Mouse (Mus musculus) limb, embryonic 10.5 days (tissue): ENCODE measurements around the gene Phf1. TPM values are rescaled to one million over a fixed set of nuclear protein-coding genes. Genes with fewer than 3 reads are reported as not detected.
"Not testable (repeated sequence)": the region's sequence is repeated elsewhere in the genome, so short reads cannot be mapped to it uniquely, and the experiment has no call there.

Experiments used
- DNase-seq: peaks from one replicate; pipeline ENCODE4 v3.0.0-alpha.2; 2017; ENCODE audit warnings: low spot score
- H3K27ac ChIP-seq: fragments of 300-500 bp; sonication (generic); 2 replicates; pipeline ENCODE4 v1.5.1; 2016; ENCODE audit warnings: mild to moderate bottlenecking
- H3K27me3 ChIP-seq: fragments of 300-500 bp; sonication (generic); 2 replicates; pipeline ENCODE4 v1.6.1; 2016; ENCODE audit warnings: low read depth, mild to moderate bottlenecking; ENCODE audit not compliant: poor library complexity, severe bottlenecking
- H3K36me3 ChIP-seq: fragments of 300-500 bp; sonication (generic); 2 replicates; pipeline ENCODE4 v1.6.1; 2016; ENCODE audit warnings: mild to moderate bottlenecking, moderate library complexity
- H3K4me1 ChIP-seq: fragments of 300-500 bp; sonication (generic); 2 replicates; pipeline ENCODE4 v1.6.1; 2016
- H3K4me3 ChIP-seq: fragments of 300-500 bp; sonication (generic); 2 replicates; pipeline ENCODE4 v1.5.1; 2016; ENCODE audit warnings: mild to moderate bottlenecking, moderate library complexity
- H3K9me3 ChIP-seq: fragments of 300-500 bp; sonication (generic); replicated peaks from 2 replicates; pipeline ENCODE4 v1.6.1; 2016; ENCODE audit warnings: mild to moderate bottlenecking
- WGBS: fragments of 180-500 bp; shearing (Covaris S2); methylation state at CpG from one replicate; pipeline ENCODE4 v1.1.7; 2016; 5-methylcytosine and 5-hydroxymethylcytosine counted together
- polyA plus RNA-seq: library from polyadenylated mRNA; unstranded; fragments of >200 nt; fragmentation: Nextera tagmentation; extraction: Ambion mirVana; gene quantifications from 2 replicates; pipeline ENCODE4 v1.2.1, GENCODE M21; 2016

The Phf1 gene
- polyA plus RNA-seq, 1 experiment from 2014 or later: 5.0 TPM

DNA sequence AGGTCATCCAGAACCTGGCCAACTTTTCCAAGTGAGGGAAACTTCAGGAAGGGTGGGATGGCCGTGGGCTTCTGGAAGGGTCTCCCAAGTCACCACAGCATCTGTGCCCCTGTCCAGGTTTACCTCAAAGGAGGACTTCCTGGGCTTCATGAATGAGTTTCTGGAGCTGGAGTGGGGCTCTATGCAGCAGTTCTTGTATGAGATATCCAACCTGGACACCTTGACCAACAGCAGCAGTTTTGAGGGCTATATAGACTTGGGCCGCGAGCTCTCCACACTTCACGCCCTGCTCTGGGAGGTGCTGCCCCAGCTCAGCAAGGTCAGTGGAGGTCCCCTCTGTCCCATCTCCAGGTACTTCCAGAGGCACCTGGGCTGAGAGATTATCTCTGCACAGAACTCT is 27.0 kb downstream of the Phf1 start:
- Histone ChIP-seq H3K27ac (no peak overlapping the region), H3K4me1 (0 out of 2 replicates have a peak, but pooled peaks cover 2% of the 10 kb centered on the region), H3K9me3 (no peaks in the 10 kb centered on the region), H3K27me3 (no peaks in the 10 kb centered on the region), H3K4me3 (no peak overlapping the region), H3K36me3 (peaks cover 98% of the 10 kb centered on the region)
- DNase-seq: no peak
- WGBS: 91% methylated on average over 4 of the region's 4 CpGs

DNA sequence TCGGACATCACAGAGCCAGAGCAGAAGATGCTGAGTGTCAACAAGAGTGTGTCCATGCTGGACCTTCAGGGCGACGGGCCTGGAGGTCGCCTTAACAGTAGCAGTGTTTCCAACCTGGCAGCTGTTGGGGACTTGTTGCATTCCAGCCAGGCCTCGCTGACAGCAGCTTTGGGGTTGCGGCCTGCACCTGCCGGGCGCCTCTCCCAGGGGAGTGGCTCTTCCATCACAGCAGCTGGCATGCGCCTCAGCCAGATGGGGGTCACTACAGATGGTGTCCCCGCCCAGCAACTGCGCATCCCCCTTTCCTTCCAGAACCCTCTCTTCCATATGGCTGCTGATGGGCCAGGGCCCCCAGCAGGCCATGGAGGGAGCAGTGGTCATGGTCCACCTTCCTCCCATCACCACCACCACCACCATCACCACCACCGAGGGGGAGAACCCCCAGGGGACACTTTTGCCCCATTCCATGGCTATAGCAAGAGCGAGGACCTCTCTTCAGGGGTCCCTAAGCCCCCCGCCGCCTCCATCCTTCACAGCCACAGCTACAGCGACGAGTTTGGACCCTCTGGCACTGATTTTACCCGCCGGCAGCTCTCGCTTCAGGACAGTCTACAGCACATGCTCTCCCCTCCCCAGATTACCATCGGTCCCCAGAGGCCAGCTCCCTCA is 28.9 kb downstream of the Phf1 start:
- no peaks in the 10 kb centered on the region for H3K27me3 ChIP-seq
- WGBS: 92% methylated on average over 21 of the region's 21 CpGs
- no peak overlapping the region for H3K4me3 ChIP-seq
- no peak overlapping the region for H3K27ac ChIP-seq
- H3K4me1 ChIP-seq: no peaks in the 10 kb centered on the region
- H3K36me3 ChIP-seq: peaks cover 98% of the 10 kb centered on the region
- DNase-seq: no peak
- H3K9me3 ChIP-seq: no peaks in the 10 kb centered on the region

DNA sequence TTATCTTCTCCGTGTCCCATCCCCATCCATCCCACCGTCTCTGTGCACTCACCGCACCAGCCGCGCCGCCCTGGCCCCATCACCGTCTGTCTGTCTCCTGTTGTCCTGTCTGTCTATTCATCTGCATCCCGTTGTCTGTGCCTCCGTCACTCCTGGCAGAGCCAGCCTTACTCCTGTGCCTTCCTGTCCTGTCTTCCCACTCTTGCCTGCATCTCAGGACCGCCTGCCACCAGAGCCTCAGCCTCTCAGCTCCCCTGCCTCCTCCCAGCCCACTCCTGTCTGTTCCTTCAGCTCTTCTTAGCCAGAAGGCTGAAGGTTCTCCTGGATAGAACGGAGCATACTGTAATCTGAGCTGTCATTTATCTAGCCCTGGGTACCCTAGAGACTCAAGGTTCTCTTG is 34.1 kb downstream of the Phf1 start:
- H3K27me3 ChIP-seq: no peaks in the 10 kb centered on the region
- no peak overlapping the region for H3K4me3 ChIP-seq
- H3K9me3 ChIP-seq: no peaks in the 10 kb centered on the region
- H3K27ac ChIP-seq: no peak overlapping the region
- peaks cover 21% of the 10 kb centered on the region for H3K4me1 ChIP-seq
- WGBS: 85% methylated on average over 11 of the region's 11 CpGs
- H3K36me3 ChIP-seq: peaks cover 87% of the 10 kb centered on the region
- DNase-seq: no peak

DNA sequence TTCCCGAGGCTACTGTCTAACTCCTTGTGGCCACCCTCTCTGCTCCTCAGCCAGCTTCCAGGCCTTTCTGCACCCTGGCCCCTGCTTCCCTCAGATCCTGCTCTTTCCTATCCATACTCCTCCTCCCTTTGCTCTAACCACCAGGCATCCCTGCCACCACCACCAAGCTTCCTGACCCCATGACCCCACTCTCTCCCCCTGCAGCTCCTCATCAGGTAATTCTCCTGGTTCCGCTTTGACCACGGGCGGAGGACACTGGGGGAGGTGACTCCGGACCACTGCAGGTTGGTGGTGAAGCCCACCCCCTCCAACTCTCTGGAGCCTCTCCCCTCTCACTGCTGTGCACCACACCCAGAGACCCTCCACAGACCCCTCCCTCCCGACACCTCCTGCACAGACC is 34.6 kb downstream of the Phf1 start:
- Histone ChIP-seq H3K4me1 (peaks cover 24% of the 10 kb centered on the region), H3K9me3 (no peaks in the 10 kb centered on the region), H3K27ac (no peak overlapping the region), H3K36me3 (peaks cover 83% of the 10 kb centered on the region), H3K4me3 (no peak overlapping the region), H3K27me3 (no peaks in the 10 kb centered on the region)
- DNase-seq: no peak
- whole genome bisulfite sequencing: 90% methylated on average over 6 of the region's 6 CpGs

DNA sequence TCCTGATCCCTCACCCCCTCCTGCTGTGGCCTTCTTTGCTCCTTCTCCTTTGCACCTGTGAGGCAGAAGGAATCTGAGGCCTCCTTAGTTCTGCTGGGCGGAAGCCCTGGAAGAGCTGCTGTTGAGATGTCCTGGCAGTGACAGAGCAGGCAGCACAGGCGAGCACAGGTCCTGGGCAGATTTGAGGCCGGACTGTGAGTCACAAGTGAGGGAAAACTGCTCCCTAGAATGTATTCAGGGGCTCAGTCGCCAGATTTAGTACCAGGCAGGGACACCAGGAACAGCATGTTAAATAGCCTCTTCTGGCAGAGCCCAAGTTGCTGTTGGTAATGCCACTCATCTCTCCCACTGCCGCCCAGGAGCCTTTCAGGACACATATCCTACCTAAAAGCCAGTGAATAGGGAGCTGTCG is 35.4 kb downstream of the Phf1 start:
- peaks cover 75% of the 10 kb centered on the region for H3K36me3 ChIP-seq
- H3K27ac ChIP-seq: no peak overlapping the region
- H3K4me1 ChIP-seq: peaks cover 25% of the 10 kb centered on the region
- WGBS: 85% methylated on average over 6 of the region's 6 CpGs
- no peak for DNase-seq
- no peaks in the 10 kb centered on the region for H3K27me3 ChIP-seq
- no peak overlapping the region for H3K4me3 ChIP-seq
- no peaks in the 10 kb centered on the region for H3K9me3 ChIP-seq

DNA sequence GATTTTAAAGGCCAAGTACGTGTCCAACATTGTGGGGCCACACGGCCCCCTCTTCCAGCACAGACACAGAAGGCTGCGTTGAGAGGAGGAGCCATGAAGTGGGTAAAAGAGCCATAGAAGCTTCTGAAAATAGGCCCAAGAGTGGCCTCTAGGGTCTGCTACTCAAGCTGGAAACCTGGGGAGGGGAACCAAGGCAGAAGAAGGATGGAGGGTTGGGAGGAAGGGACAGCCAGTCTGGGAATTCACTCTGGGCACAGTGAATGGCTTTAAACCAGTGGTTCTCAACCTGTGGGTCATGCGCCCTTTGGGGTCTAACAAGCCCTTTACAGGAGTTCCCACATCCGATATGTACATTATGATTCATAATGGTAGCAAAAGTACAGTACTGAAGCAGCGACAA is 36.4 kb downstream of the Phf1 start:
- DNase-seq: no peak
- no peaks in the 10 kb centered on the region for H3K27me3 ChIP-seq
- no peak overlapping the region for H3K27ac ChIP-seq
- H3K9me3 ChIP-seq: no peaks in the 10 kb centered on the region
- H3K36me3 ChIP-seq: peaks cover 70% of the 10 kb centered on the region
- H3K4me1 ChIP-seq: peaks cover 34% of the 10 kb centered on the region
- 93% methylated on average over 6 of the region's 6 CpGs for WGBS
- no peak overlapping the region for H3K4me3 ChIP-seq

DNA sequence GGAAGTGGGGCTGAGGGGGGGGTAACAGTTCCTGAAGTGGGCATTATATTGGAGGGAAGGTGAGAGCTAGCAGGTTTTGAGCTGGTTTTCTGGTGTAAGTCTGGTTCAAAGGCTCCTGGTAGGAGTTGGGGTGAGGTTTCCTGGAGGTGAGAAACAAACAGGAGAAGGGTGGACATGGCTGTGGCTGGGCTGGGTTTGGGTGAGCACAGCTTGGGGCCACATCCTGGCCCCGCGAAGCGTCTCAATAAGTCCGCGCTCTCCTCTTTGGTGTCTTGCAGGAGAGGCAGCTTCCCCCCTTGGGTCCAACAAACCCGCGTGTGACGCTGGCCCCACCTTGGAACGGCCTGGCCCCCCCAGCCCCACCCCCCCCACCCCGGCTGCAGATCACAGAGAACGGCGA is 37.4 kb downstream of the Phf1 start:
- no peaks in the 10 kb centered on the region for H3K27me3 ChIP-seq
- 64% methylated on average over 12 of the region's 12 CpGs for WGBS
- H3K4me3 ChIP-seq: no peak overlapping the region
- peaks cover 39% of the 10 kb centered on the region for H3K4me1 ChIP-seq
- no peak overlapping the region for H3K27ac ChIP-seq
- DNase-seq: no peak
- H3K9me3 ChIP-seq: no peaks in the 10 kb centered on the region
- peaks cover 70% of the 10 kb centered on the region for H3K36me3 ChIP-seq

DNA sequence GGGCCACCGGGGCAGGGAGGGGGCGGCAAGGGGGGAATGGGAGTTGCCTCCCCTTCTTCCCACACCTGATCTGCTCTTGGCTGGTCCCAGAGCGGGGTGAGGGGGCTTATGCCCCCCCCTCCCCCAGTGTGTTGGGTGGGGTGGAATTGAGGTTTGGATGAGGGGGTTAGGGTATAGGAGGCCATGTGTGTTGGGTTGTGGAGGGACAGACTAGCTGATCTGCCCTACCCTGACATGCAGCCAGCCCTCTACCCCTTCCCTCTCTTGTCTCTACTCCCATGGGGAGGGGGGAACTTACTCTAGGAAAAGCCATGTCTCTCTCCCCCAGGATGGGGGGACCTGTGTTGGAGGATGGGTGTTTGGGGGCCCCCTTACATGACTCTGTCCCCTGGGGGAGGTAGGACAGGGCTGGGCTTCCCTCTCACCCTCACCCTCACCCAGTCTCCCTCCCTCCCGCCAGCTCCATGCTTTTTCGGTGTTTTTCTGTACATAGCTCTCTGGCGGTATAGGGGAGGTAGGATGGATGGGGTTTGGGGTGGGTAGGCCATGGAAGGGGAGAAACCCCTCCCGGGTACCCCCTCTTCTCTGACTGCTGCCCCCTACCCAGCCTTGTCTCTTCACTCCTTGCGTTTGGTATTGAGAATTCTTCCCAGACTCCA is 38.5 kb downstream of the Phf1 start:
- 58% methylated on average over 8 of the region's 8 CpGs for WGBS
- no peak for DNase-seq
- H3K4me3 ChIP-seq: peak overlapping the region; percentile 83
- no peaks in the 10 kb centered on the region for H3K9me3 ChIP-seq
- peaks cover 70% of the 10 kb centered on the region for H3K36me3 ChIP-seq
- no peak overlapping the region; the same call in 1 of the 2 replicates for H3K27ac ChIP-seq
- peaks cover 46% of the 10 kb centered on the region for H3K4me1 ChIP-seq
- no peaks in the 10 kb centered on the region for H3K27me3 ChIP-seq

DNA sequence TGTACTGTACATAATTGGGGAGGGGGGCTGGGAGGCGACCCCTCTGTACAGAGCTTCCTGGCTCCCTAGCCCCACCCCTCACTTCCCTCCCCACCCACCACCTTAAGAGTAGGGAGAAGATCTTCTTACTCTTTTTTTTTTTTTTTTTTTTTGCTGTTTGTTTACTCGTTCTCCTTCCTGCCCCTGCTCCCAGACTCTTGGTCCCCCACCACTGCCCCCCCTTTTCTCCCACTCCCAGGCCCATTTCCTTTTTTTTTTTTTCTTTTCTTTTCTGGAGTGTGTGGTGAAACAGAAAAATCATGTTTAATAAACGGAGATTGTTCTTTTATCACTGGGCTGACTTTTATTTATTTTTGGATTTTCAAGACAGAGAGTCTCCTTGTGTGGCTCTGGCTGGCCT is 39.3 kb downstream of the Phf1 start:
- WGBS: 6% methylated on average over 3 of the region's 3 CpGs
- peak overlapping the region; percentile 89 for H3K27ac ChIP-seq
- no peaks in the 10 kb centered on the region for H3K27me3 ChIP-seq
- peaks cover 49% of the 10 kb centered on the region for H3K4me1 ChIP-seq
- DNase-seq: no peak
- no peaks in the 10 kb centered on the region for H3K9me3 ChIP-seq
- peak overlapping the region; percentile 83 for H3K4me3 ChIP-seq
- H3K36me3 ChIP-seq: peaks cover 70% of the 10 kb centered on the region

DNA sequence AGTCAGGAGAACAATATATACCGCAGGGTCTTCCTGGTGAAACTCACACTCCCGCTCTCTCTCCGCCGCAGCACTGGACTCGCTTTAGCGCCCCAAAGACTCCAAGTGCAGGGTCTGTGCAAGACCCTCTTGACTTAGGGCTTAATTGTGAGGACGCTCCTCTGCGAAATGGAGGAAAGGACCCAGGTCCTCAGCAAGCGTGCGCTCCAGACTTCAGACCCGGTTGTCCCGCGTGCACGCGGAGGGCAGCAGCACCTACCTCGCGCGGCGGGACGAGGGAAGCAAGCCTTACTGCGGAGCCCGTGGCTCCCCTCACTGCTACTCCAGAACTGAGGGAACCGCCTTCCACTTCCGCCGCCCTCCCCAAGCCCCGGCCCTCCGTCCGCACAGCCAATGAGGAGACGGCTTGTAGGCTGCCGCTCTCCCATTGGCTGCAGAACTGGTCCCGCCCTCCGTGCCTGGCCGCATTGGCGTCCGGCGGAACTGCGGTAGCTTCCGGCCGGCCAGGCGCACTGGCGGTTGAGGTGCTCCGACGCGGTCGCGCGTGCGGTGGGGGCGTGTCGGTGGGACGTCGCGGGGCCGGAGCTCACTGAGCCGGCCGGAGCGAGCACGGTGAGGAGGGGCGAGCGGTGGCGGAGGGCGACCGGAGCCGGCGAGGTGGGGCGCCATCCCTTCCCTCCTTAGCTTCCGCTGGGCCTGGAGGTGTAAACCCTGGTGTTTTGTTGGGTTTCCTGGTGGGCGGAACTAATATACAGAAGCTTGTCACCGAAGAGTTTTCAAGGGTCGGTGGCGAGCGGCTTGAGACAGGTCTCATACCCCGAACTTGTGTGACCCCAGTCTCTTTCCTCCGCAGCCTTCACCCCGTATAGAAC is 40.1 kb downstream of the Phf1 start, which contains the start of gene Zbtb9:
Gene Zbtb9 (plus strand): TSS at position 465 of the 872 bp plus-strand sequence.
- H3K9me3 ChIP-seq: no peaks in the 10 kb centered on the region
- H3K36me3 ChIP-seq: peaks cover 70% of the 10 kb centered on the region
- no peaks in the 10 kb centered on the region for H3K27me3 ChIP-seq
- H3K4me3 ChIP-seq: peak within 1 kb of the TSS; percentile 83
- peak within 1 kb of the TSS; percentile 89 for H3K27ac ChIP-seq
- H3K4me1 ChIP-seq: peaks cover 49% of the 10 kb centered on the region
- peak; percentile 97 for DNase-seq
- under 1% methylated on average over 75 of the region's 75 CpGs for WGBS

DNA sequence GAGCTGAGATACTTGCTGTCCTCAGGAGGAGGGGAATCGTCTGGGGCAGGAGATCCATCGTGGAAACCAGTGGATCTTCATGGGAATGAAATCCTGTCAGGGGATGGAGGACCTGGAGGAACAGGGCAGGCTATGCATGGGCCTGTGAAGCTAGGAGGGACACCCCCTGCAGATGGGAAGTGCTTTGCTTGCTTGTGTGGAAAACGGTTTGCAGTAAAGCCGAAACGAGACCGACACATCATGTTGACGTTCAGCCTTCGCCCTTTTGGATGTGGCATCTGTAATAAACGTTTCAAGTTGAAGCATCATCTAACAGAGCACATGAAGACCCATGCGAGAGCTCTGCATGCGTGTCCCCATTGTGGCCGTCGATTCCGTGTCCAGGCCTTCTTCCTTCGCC is 41.7 kb downstream of the Phf1 start:
- DNase-seq: no peak
- no peaks in the 10 kb centered on the region for H3K27me3 ChIP-seq
- peaks cover 70% of the 10 kb centered on the region for H3K36me3 ChIP-seq
- no peaks in the 10 kb centered on the region for H3K9me3 ChIP-seq
- peaks cover 49% of the 10 kb centered on the region for H3K4me1 ChIP-seq
- WGBS: 95% methylated on average over 15 of the region's 15 CpGs
- H3K27ac ChIP-seq: no peak overlapping the region
- 0 out of 2 replicates have a peak overlapping the region, but pooled peaks have one; percentile 83 for H3K4me3 ChIP-seq

DNA sequence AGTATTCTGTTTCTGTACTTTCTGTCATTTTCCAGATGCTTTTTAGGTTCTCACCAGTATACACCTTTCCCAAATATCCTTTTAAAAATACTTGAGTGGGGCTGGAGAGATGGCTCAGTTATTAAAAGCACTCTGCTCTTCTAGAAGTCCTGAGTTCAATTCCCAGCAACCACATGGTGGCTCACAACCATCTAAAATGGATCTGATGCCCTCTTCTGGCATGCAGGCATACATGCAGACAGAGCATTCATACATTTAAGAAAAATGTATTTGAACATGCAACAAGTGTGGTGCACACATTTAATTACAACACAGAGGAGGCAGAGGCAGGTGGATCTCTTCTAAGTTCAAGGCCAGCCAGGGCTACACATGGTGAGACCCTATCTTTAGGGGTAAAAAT is 42.6 kb downstream of the Phf1 start:
- DNase-seq: no peak
- Histone ChIP-seq H3K36me3 (peaks cover 73% of the 10 kb centered on the region), H3K27ac (no peak overlapping the region), H3K27me3 (no peaks in the 10 kb centered on the region), H3K9me3 (no peaks in the 10 kb centered on the region), H3K4me3 (no peak overlapping the region), H3K4me1 (peaks cover 44% of the 10 kb centered on the region)

DNA sequence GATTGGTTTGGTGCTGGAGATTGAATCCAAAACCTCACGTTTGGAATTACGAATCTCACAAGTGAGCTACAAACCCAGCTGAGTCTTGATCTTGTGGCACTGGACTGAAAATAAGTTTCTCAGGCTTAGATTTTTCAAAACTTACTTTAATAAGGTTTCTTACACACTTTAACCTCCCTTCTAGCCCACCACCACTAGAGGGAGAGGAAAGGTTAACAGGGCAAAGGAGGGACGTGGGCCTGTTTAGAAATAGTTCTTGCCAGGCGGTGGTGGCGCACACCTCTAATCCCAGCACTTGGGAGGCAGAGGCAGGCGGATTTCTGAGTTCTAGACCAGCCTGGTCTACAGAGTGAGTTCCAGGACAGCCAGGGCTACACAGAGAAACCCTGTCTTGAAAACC is 44.5 kb downstream of the Phf1 start:
- H3K27ac ChIP-seq, H3K4me3 ChIP-seq, H3K9me3 ChIP-seq, H3K27me3 ChIP-seq, DNase-seq: not testable (repeated sequence)
- WGBS: 96% methylated on average over 6 of the region's 6 CpGs
- peaks cover 26% of the 10 kb centered on the region for H3K4me1 ChIP-seq
- H3K36me3 ChIP-seq: peaks cover 74% of the 10 kb centered on the region
